Mouse (Mus musculus): ENCODE data around the gene 1700034J05Rik.

DNA sequence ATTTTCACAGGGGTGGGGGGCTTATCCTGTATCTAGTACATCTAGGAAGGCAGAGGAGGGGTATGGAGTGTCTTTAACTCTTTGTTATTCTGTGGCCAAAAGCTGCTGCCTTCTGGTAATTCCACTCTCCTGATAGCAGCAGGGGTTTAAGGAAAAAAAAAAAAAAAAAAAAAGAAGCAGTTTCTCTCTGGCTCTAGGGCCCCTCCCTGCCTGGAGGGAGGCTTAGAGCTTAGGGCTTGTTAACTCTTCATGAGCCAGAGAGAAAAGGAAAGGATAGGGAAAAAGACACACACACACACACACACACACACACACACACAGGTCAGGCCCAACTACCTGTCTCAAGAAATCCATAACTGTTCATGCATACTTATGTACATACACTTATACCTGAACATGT, 19.6 kb upstream of the 1700034J05Rik start:
- TF ChIP-seq POLR2A (IDR thresholded peaks at IDR 0.05; ENCODE audit: low read depth, low read length) (no peak), CTCF (IDR thresholded peaks at IDR 0.05; ENCODE audit: borderline replicate concordance, insufficient read depth, low read length) (no peak)
